Mouse (Mus musculus) spleen, adult 2 months (tissue): Measurements from ENCODE around the gene Bmp8b.

ENCODE experiments used
- CTCF ChIP-seq: fragments of 200-500 bp; IDR thresholded peaks from 2 replicates; pipeline ENCODE4 v1.5.1; 2011; ENCODE audit warnings: mild to moderate bottlenecking, inconsistent platforms; ENCODE audit not compliant: insufficient read depth, insufficient read length, insufficient replicate concordance; ENCODE audit errors: extremely low read depth
- POLR2A ChIP-seq: fragments of 200-500 bp; IDR thresholded peaks from 2 replicates; pipeline ENCODE4 v1.6.1; 2011; ENCODE audit warnings: low read depth, low read length, inconsistent platforms

DNA sequence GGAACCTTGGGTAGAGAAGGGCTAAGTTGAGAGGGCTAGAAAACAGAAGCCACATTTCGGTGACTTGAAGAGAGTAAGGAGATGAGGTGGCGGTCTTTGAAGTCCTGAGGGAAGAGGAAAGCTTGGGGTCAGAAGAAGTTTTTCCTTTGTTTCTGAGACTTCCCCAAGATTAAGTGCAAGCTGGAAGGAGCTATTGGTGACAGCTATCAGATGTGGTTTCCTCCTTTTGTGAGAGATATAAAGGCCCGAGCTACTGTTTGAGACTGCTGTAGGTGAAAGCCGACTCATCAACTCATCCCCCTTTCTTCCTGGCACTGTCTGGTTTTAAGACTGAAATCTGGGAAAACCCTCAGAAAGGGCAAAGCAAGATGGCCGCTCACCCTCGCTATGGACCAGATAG is 36.3 kb upstream of the Bmp8b start:
- TF ChIP-seq CTCF (no peak), POLR2A (no peak)
